Mouse (Mus musculus): Measurements from ENCODE around the gene Stx12.
"Not testable (repeated sequence)": the region's sequence is repeated elsewhere in the genome, so short reads cannot be mapped to it uniquely, and the experiment has no call there.

Gene Stx12

DNA sequence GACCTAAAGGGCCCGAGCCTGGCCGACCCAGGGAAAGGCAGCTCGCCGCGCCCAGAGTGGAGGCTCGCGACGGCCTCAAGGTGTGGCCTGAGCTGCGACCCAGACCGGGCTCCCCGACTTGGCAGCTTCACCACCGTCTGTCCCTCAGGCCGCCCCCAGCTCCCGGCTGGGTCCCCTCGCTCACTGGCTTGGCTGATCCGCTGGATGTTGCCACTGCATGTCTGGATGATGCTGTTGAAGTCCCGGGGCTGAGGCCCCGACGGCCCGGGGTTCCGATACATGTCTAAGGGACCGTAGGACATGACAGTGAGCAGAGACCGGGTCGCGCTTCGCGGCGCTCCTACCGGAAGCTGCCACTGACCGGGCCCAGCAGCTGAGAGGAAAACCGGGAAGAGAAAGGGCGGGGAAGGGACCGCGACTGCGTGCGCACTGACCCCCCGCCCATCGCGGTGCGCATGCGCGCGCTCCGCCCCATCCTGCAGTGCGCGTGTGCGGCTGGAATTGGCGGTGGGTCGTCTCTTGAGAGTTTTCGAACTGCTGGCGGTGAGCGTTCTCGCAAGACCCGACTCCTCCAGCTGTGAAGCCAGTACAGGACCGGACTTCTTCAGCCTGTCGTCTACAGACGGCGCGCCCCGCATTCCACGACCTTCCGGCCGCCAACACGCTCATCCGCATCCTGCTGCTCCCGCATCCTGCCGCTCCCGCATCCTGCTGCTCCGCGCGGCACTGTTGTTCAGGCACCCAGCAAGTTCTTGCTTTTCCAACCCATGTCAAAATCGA is at the start of gene Stx12:
Stx12 (minus strand) TSS at position 446 of the 780 bp plus-strand sequence.
- no peaks in the 10 kb centered on the region for H3K27me3 ChIP-seq (ENCODE audit: control insufficient read depth, insufficient read depth, low read length, poor library complexity, severe bottlenecking)
- no peaks in the 10 kb centered on the region for H3K36me3 ChIP-seq (ENCODE audit: control insufficient read depth, insufficient read depth, low read length, poor library complexity, severe bottlenecking)
- DNase-seq (ENCODE audit: low read depth, low spot score) = peak; percentile 85

GRCm38 (mm10) chr4:132932752-132933404 is 48.6 kb upstream of the Stx12 start:
- DNase-seq (ENCODE audit: low read depth, low spot score) = no peak
- no peaks in the 10 kb centered on the region for H3K36me3 ChIP-seq (ENCODE audit: control insufficient read depth, insufficient read depth, low read length, poor library complexity, severe bottlenecking)
- no peaks in the 10 kb centered on the region for H3K27me3 ChIP-seq (ENCODE audit: control insufficient read depth, insufficient read depth, low read length, poor library complexity, severe bottlenecking)

GRCm38 (mm10) chr4:132930784-132931183 is 46.5 kb upstream of the Stx12 start:
- DNase-seq (ENCODE audit: low read depth, low spot score) = peak; percentile 80
- no peaks in the 10 kb centered on the region for H3K36me3 ChIP-seq (ENCODE audit: control insufficient read depth, insufficient read depth, low read length, poor library complexity, severe bottlenecking)
- H3K27me3 ChIP-seq (ENCODE audit: control insufficient read depth, insufficient read depth, low read length, poor library complexity, severe bottlenecking) = no peaks in the 10 kb centered on the region

DNA sequence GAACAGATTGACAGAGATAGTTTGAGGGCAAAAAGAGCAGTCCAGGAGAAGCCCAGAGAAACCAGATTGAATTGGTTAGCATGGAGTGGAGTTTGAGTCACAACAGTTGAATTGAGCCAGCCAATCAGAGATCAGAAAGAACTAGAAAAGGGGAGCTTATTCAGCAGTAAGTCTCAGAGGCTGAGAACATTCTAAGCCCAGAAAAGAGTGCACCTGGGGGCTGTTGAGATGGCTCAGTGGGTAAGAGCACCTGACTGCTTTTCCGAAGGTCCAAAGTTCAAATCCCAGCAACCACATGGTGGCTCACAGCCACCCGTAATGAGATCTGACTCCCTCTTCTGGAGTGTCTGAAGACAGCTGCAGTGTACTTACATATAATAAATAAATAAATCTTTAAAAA is 42.2 kb upstream of the Stx12 start:
- not testable (repeated sequence) for H3K27me3 ChIP-seq (ENCODE audit: control insufficient read depth, insufficient read depth, low read length, poor library complexity, severe bottlenecking)

GRCm38 (mm10) chr4:132922558-132923008 is 38.3 kb upstream of the Stx12 start, which contains the start of gene Fam76a:
Fam76a (minus strand) TSS chr4:132922558.
- Histone ChIP-seq H3K36me3 (ENCODE audit: control insufficient read depth, insufficient read depth, low read length, poor library complexity, severe bottlenecking) (0 out of 2 replicates have a peak, but pooled peaks cover 2% of the 10 kb centered on the region), H3K27me3 (ENCODE audit: control insufficient read depth, insufficient read depth, low read length, poor library complexity, severe bottlenecking) (no peaks in the 10 kb centered on the region)
- peak; percentile 100 for DNase-seq (ENCODE audit: low read depth, low spot score)

More for the DNA sequence above, 42.2 kb upstream of the Stx12 start:
- H3K36me3 ChIP-seq (ENCODE audit: control insufficient read depth, insufficient read depth, low read length, poor library complexity, severe bottlenecking); DNase-seq (ENCODE audit: low read depth, low spot score): not testable (repeated sequence)

GRCm38 (mm10) chr4:132922061-132922530 is 37.8 kb upstream of the Stx12 start:
- H3K36me3 ChIP-seq (ENCODE audit: control insufficient read depth, insufficient read depth, low read length, poor library complexity, severe bottlenecking) = peaks cover 2% of the 10 kb centered on the region; the same call in 1 of the 2 replicates
- DNase-seq (ENCODE audit: low read depth, low spot score) = no peak
- H3K27me3 ChIP-seq (ENCODE audit: control insufficient read depth, insufficient read depth, low read length, poor library complexity, severe bottlenecking) = no peaks in the 10 kb centered on the region

GRCm38 (mm10) chr4:132921488-132921887 is 37.2 kb upstream of the Stx12 start:
- no peak for DNase-seq (ENCODE audit: low read depth, low spot score)
- peaks cover 2% of the 10 kb centered on the region; the same call in 1 of the 2 replicates for H3K36me3 ChIP-seq (ENCODE audit: control insufficient read depth, insufficient read depth, low read length, poor library complexity, severe bottlenecking)
- H3K27me3 ChIP-seq (ENCODE audit: control insufficient read depth, insufficient read depth, low read length, poor library complexity, severe bottlenecking) = no peaks in the 10 kb centered on the region

- H3K36me3 ChIP-seq (ENCODE audit: control insufficient read depth, insufficient read depth, low read length, poor library complexity, severe bottlenecking) = peaks cover 2% of the 10 kb centered on the region; the same call in 1 of the 2 replicates
- DNase-seq (ENCODE audit: low read depth, low spot score) = no peak
- no peaks in the 10 kb centered on the region for H3K27me3 ChIP-seq (ENCODE audit: control insufficient read depth, insufficient read depth, low read length, poor library complexity, severe bottlenecking)
Observed at GRCm38 (mm10) chr4:132920171-132920570, 35.9 kb upstream of the Stx12 start.

- DNase-seq (ENCODE audit: low read depth, low spot score); H3K27me3 ChIP-seq (ENCODE audit: control insufficient read depth, insufficient read depth, low read length, poor library complexity, severe bottlenecking): not testable (repeated sequence)
- peaks cover 12% of the 10 kb centered on the region for H3K36me3 ChIP-seq (ENCODE audit: control insufficient read depth, insufficient read depth, low read length, poor library complexity, severe bottlenecking)
Observed at GRCm38 (mm10) chr4:132918493-132918892, 34.2 kb upstream of the Stx12 start.

- DNase-seq (ENCODE audit: low read depth, low spot score) = no peak
- Histone ChIP-seq H3K27me3 (ENCODE audit: control insufficient read depth, insufficient read depth, low read length, poor library complexity, severe bottlenecking) (no peaks in the 10 kb centered on the region), H3K36me3 (ENCODE audit: control insufficient read depth, insufficient read depth, low read length, poor library complexity, severe bottlenecking) (peaks cover 14% of the 10 kb centered on the region)
Observed at GRCm38 (mm10) chr4:132912156-132912555, 27.8 kb upstream of the Stx12 start.

- DNase-seq (ENCODE audit: low read depth, low spot score) = no peak
- H3K36me3 ChIP-seq (ENCODE audit: control insufficient read depth, insufficient read depth, low read length, poor library complexity, severe bottlenecking) = peaks cover 7% of the 10 kb centered on the region
- no peaks in the 10 kb centered on the region for H3K27me3 ChIP-seq (ENCODE audit: control insufficient read depth, insufficient read depth, low read length, poor library complexity, severe bottlenecking)
Observed at GRCm38 (mm10) chr4:132905843-132906360, 21.6 kb upstream of the Stx12 start.

DNA sequence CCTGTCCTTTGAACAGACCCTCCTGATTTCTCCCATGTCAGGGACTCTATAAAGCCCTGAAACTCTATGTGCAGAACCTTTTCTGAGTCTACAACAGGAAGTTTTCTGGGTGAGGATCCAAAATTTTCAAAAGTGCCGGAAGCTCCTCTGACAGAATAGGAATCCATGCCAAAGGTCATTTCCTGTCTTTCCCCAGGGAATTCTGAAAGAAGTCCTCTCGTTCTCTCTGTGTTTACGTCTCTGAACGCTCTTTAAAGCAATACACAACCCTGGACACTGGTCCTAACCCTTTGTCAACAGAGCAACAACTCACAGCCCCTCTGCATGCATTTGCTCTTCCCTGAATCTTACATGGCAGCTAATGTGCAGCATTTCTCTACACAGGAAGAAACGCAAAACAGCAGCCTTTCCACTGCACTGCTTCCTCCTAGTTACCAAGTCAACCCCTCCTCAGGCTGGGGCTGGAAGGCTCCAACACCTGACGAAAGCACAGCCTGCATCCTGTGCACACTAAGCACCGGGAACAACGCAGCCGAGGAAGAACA is 20.5 kb upstream of the Stx12 start:
- Histone ChIP-seq H3K36me3 (ENCODE audit: control insufficient read depth, insufficient read depth, low read length, poor library complexity, severe bottlenecking) (peaks cover 5% of the 10 kb centered on the region), H3K27me3 (ENCODE audit: control insufficient read depth, insufficient read depth, low read length, poor library complexity, severe bottlenecking) (no peaks in the 10 kb centered on the region)
- DNase-seq (ENCODE audit: low read depth, low spot score) = no peak

GRCm38 (mm10) chr4:132904071-132904470 is 19.8 kb upstream of the Stx12 start:
- Histone ChIP-seq H3K36me3 (ENCODE audit: control insufficient read depth, insufficient read depth, low read length, poor library complexity, severe bottlenecking) (peaks cover 3% of the 10 kb centered on the region; the same call in 1 of the 2 replicates), H3K27me3 (ENCODE audit: control insufficient read depth, insufficient read depth, low read length, poor library complexity, severe bottlenecking) (no peaks in the 10 kb centered on the region)
- DNase-seq (ENCODE audit: low read depth, low spot score) = no peak

- no peaks in the 10 kb centered on the region for H3K36me3 ChIP-seq (ENCODE audit: control insufficient read depth, insufficient read depth, low read length, poor library complexity, severe bottlenecking)
- no peaks in the 10 kb centered on the region for H3K27me3 ChIP-seq (ENCODE audit: control insufficient read depth, insufficient read depth, low read length, poor library complexity, severe bottlenecking)
- no peak for DNase-seq (ENCODE audit: low read depth, low spot score)
Observed at GRCm38 (mm10) chr4:132898197-132898596, 13.9 kb upstream of the Stx12 start.

Measured in splenic B cell, adult 2 months (primary cell).